Mouse (Mus musculus) small intestine, adult 2 months (tissue): ENCODE data around the gene Amotl2.

ENCODE experiments used
- CTCF ChIP-seq: fragments of 200-500 bp; IDR thresholded peaks from 2 replicates; pipeline ENCODE4 v1.5.1; 2012; ENCODE audit warnings: low read depth, mild to moderate bottlenecking, control low read depth, inconsistent platforms, low read length, moderate library complexity, mixed read lengths; ENCODE audit not compliant: insufficient replicate concordance, insufficient read length; ENCODE audit errors: extremely low read depth
- POLR2A ChIP-seq: fragments of 200-500 bp; IDR thresholded peaks from 2 replicates; pipeline ENCODE4 v1.6.1; 2012; ENCODE audit warnings: low read depth, mild to moderate bottlenecking, control low read depth, inconsistent platforms, low read length, moderate library complexity

DNA sequence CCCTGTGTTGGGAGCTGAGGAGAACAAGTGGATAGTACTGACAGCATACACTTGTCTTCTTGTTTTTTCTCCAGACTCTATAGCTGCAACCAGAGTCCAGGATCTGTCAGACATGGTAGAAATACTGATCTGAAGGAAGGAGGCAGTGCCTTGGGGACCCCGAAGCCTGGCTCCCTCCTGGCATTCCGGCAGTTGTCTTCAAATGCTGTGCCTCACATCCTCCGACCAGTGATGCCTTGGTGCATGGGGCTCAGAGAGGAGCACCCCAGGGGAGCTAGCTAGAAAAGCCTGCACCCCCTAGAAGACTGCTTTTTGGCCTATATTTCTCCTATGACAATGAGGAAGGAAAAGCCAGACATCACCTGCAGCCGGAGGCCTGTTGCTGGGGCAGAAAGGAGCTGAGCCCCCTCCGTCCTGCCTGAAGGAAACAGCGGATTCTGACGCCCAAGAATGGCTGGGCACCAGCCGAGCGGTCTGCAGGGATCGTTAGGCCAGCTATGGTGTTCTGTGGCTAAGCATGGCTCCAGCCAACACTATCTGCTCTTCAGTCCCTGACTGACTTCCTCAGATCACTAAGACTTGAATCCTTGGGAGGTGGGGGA lies 15.2 kb downstream of the Amotl2 start:
- TF ChIP-seq CTCF: no peak
- TF ChIP-seq POLR2A: no peak
